Mouse (Mus musculus) CH12.LX (cell line): ENCODE results near the gene Itgb2.

ENCODE experiments used
- CTCF ChIP-seq, 2 experiments: IDR thresholded peaks in 1 of 2; conservative IDR thresholded peaks in 1 of 2; 2 replicates each; pipeline ENCODE4 v1.5.1; 2011 to 2012; ENCODE audit warnings: low read depth in 2 of 2, low read length in 2 of 2, improper control_type of control experiment in 1 of 2, inconsistent platforms in 1 of 2, mild to moderate bottlenecking in 1 of 2, moderate library complexity in 1 of 2
- EP300 ChIP-seq: IDR thresholded peaks from 2 replicates; pipeline ENCODE4 v1.6.1; 2011; ENCODE audit warnings: low read length, improper control_type of control experiment
- MAX ChIP-seq: IDR thresholded peaks from 2 replicates; pipeline ENCODE4 v1.6.1; 2011; ENCODE audit warnings: low read length, improper control_type of control experiment
- POLR2A ChIP-seq: IDR thresholded peaks from 2 replicates; pipeline ENCODE4 v1.6.1; 2011; ENCODE audit warnings: low read depth, mild to moderate bottlenecking, improper control_type of control experiment, low read length
- USF1 ChIP-seq: IDR thresholded peaks from 2 replicates; pipeline ENCODE4 v1.6.1; 2014; ENCODE audit warnings: low read depth, mild to moderate bottlenecking, inconsistent platforms, low read length, improper control_type of control experiment

- TF ChIP-seq USF1 = no peak
- TF ChIP-seq EP300 = no peak
- TF ChIP-seq POLR2A = no peak
- TF ChIP-seq CTCF (conservative IDR thresholded peaks at IDR 0.05 in 1 of 2, IDR thresholded peaks at IDR 0.05 in 1 of 2; ENCODE audit: low read depth in 2 of 2, low read length in 2 of 2) = no peak
- no peak for TF ChIP-seq MAX
Measured at GRCm38 (mm10) chr10:77500636-77501035, 29.4 kb upstream of the Itgb2 start.
